Mouse (Mus musculus) hindbrain, embryonic 10.5 days (tissue): ENCODE results near the gene Mcu. TPM values are rescaled to one million over a fixed set of nuclear protein-coding genes. Genes with fewer than 3 reads are reported as not detected.

Experiments
- DNase-seq: peaks from one replicate; pipeline ENCODE4 v3.0.0-alpha.2; 2017; ENCODE audit warnings: low spot score
- H3K27ac ChIP-seq: fragments of 300-500 bp; sonication (generic); 2 replicates; pipeline ENCODE4 v1.5.1; 2016; ENCODE audit warnings: mild to moderate bottlenecking, moderate library complexity
- H3K27me3 ChIP-seq: fragments of 300-500 bp; sonication (generic); 2 replicates; pipeline ENCODE4 v1.6.1; 2016; ENCODE audit warnings: mild to moderate bottlenecking; ENCODE audit not compliant: poor library complexity, insufficient read depth, severe bottlenecking
- H3K36me3 ChIP-seq: fragments of 300-500 bp; sonication (generic); 2 replicates; pipeline ENCODE4 v1.6.1; 2016; ENCODE audit warnings: mild to moderate bottlenecking, moderate library complexity
- H3K4me1 ChIP-seq: fragments of 300-500 bp; sonication (generic); replicated peaks from 2 replicates; pipeline ENCODE4 v1.6.1; 2016; ENCODE audit warnings: mild to moderate bottlenecking
- H3K4me3 ChIP-seq: fragments of 300-500 bp; sonication (generic); 2 replicates; pipeline ENCODE4 v1.5.1; 2016; ENCODE audit warnings: mild to moderate bottlenecking, moderate library complexity
- H3K9me3 ChIP-seq: fragments of 300-500 bp; sonication (generic); 2 replicates; pipeline ENCODE4 v1.6.1; 2016; ENCODE audit warnings: mild to moderate bottlenecking, moderate library complexity
- WGBS: fragments of 180-500 bp; shearing (Covaris S2); methylation state at CpG from one replicate; pipeline ENCODE4 v1.1.7; 2016; 5-methylcytosine and 5-hydroxymethylcytosine counted together
- polyA plus RNA-seq: library from polyadenylated mRNA; unstranded; fragments of >200 nt; fragmentation: Nextera tagmentation; extraction: Ambion mirVana; gene quantifications from 2 replicates; pipeline ENCODE4 v1.2.1, GENCODE M21; 2016

Mcu gene
- polyA plus RNA-seq, 1 experiment from 2014 or later, result 18.6 TPM

- Histone ChIP-seq H3K36me3 (no peaks in the 10 kb centered on the region), H3K27me3 (no peaks in the 10 kb centered on the region), H3K9me3 (no peaks in the 10 kb centered on the region), H3K27ac (no peak overlapping the region), H3K4me1 (no peaks in the 10 kb centered on the region), H3K4me3 (no peak overlapping the region)
- DNase-seq, result no peak
- 81% methylated on average over 8 of the region's 8 CpGs for WGBS
These were observed 14.4 kb downstream of the Mcu start for GRCm38 (mm10) chr10:59602043-59602442.

GRCm38 (mm10) chr10:59600516-59600915, 16.0 kb downstream of the Mcu start:
- Histone ChIP-seq H3K9me3 (no peaks in the 10 kb centered on the region), H3K27me3 (no peaks in the 10 kb centered on the region), H3K4me1 (no peaks in the 10 kb centered on the region), H3K36me3 (no peaks in the 10 kb centered on the region; the same call in 1 of the 2 replicates), H3K4me3 (no peak overlapping the region), H3K27ac (no peak overlapping the region)
- no peak for DNase-seq
- 90% methylated on average over 8 of the region's 8 CpGs for WGBS

DNA sequence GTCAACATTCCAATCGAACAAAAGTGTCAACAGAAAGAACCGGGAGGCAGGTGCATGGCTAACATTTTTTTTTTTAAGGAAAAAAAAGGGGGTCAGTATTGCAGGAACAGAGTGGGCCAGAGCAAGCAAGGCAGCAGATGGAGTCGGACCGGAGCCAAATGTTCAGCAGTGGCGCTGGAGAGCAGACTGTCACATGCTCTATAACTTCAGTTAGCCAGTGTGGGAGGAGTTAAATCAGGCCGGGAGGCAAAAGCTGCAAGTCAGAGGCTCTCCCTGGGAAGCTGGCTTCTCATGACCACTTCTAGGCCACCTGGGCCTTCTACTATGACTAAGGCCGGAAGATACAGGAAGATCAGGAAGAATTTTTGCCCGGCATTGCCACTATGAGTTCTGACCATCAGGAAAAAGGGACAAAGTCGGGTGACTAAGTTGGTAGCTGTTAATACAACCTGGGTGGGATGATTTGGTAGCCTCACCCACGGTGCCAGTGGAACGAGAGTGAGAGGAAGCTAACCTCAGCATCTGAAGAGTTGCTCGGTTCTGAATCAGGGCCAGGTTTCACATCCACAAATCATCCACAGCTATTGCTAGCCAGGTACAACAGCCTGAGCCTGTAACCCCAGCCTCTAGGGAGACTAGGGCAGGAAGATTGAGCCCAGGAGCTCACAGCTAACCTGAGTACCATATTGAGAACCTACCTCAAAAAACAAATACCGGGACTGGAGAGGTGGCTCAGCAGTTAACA, 22.5 kb downstream of the Mcu start:
- no peak for DNase-seq

GRCm38 (mm10) chr10:59590606-59591005, 25.9 kb downstream of the Mcu start:
- Histone ChIP-seq H3K27me3 (no peaks in the 10 kb centered on the region), H3K4me3 (no peak overlapping the region), H3K27ac (no peak overlapping the region), H3K4me1 (no peaks in the 10 kb centered on the region), H3K9me3 (no peaks in the 10 kb centered on the region), H3K36me3 (no peaks in the 10 kb centered on the region)
- WGBS, result 95% methylated on average over 9 of the region's 9 CpGs
- no peak for DNase-seq

More for the DNA sequence above, 22.5 kb downstream of the Mcu start:
- no peaks in the 10 kb centered on the region for H3K27me3 ChIP-seq
- no peaks in the 10 kb centered on the region for H3K9me3 ChIP-seq
- no peaks in the 10 kb centered on the region for H3K4me1 ChIP-seq
- H3K4me3 ChIP-seq, result no peak overlapping the region
- H3K36me3 ChIP-seq, result no peaks in the 10 kb centered on the region; the same call in 1 of the 2 replicates
- no peak overlapping the region for H3K27ac ChIP-seq
- 84% methylated on average over 13 of the region's 13 CpGs for WGBS

DNA sequence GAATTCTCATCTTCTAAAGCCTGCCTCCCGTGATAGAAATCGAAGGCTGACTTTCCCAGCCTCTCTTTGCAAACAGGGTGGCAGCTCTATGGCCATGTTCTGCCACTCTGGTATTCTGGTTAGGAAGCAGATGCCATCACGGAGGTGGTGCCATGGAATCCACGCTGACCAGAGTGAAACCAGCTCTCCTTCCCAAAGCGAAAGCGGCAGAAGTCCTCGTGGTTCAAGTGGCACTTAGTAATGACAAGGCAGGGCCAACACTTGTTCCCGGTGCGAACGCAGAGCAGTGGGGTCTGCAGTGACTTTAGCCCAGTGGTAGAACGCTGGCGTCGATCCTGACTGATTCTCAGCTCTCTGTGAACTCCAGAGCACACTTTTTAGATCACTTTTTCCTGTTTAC, 26.6 kb downstream of the Mcu start:
- Histone ChIP-seq H3K9me3 (no peaks in the 10 kb centered on the region), H3K27me3 (no peaks in the 10 kb centered on the region), H3K36me3 (no peaks in the 10 kb centered on the region), H3K27ac (no peak overlapping the region), H3K4me3 (no peak overlapping the region), H3K4me1 (no peaks in the 10 kb centered on the region)
- WGBS, result 94% methylated on average over 13 of the region's 13 CpGs
- DNase-seq, result no peak

DNA sequence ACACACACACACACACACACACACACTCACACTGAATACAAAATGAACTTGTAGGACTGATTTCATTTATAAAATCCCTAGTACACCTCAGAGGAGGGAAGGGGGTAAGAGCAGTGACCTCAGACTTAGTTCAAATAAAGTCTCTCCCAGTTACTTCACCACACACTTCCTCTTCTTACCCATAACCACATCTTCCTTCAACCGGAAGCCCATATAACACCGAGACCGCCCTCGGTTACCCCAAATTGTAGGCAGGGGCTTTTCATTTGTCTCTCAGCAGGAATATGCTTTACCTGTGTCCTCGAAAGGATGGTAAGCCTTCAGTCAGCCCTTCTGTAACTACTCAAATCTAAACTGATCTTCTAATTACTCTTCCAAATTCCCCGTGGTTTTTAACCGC, 27.1 kb downstream of the Mcu start:
- H3K4me1 ChIP-seq, result no peaks in the 10 kb centered on the region
- H3K36me3 ChIP-seq, result no peaks in the 10 kb centered on the region
- H3K27ac ChIP-seq, result no peak overlapping the region
- H3K27me3 ChIP-seq, result no peaks in the 10 kb centered on the region
- DNase-seq, result no peak
- WGBS, result 91% methylated on average over 7 of the region's 7 CpGs
- H3K9me3 ChIP-seq, result no peaks in the 10 kb centered on the region
- no peak overlapping the region for H3K4me3 ChIP-seq

DNA sequence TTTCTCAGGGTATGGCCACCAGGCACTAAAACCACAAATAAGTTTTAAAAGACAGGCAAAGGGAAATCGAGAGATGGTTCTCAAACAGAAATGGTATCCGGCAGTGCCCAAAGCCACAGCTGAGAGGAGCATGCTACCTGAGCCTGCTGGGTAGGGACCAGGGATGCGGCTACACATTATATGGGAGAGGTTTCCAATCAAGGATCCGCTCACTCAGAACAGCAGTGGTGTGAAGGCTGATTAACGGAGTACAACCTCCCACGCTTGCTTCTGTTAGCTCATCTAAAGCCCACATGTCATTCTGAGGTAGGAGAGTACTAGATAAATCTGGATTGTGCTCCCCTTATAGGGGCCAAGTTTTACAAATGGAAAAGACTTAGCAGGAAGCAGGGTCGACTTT, 28.4 kb downstream of the Mcu start:
- DNase-seq, result no peak
- WGBS, result 88% methylated on average over 7 of the region's 7 CpGs

GRCm38 (mm10) chr10:59586821-59587220, 29.7 kb downstream of the Mcu start:
- WGBS, result 94% methylated on average over 15 of the region's 15 CpGs
- Histone ChIP-seq H3K4me1 (no peaks in the 10 kb centered on the region), H3K36me3 (no peaks in the 10 kb centered on the region), H3K4me3 (no peak overlapping the region), H3K9me3 (no peaks in the 10 kb centered on the region), H3K27ac (no peak overlapping the region), H3K27me3 (no peaks in the 10 kb centered on the region)
- DNase-seq, result no peak

More for the DNA sequence above, 28.4 kb downstream of the Mcu start:
- no peaks in the 10 kb centered on the region for H3K27me3 ChIP-seq
- H3K4me1 ChIP-seq, result no peaks in the 10 kb centered on the region
- H3K9me3 ChIP-seq, result no peaks in the 10 kb centered on the region
- H3K36me3 ChIP-seq, result no peaks in the 10 kb centered on the region
- H3K27ac ChIP-seq, result no peak overlapping the region
- H3K4me3 ChIP-seq, result no peak overlapping the region

DNA sequence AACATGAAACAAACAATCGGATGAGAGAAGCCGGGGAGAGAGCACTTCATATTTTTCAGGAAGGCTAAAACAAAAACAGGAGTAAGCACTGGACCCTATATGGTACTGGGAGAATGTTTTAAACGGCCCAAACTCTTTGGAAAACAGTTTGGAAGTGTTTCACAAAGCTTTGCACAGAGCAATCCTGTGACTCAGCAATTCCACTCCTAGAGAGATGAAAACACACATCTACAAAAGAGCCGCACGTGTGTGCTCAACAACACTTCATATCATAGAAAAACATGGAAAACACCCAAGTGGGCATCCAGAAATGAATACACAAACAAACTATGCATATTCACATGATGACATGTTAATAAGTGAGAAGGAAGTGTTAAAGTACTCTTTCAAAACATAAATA, 30.9 kb downstream of the Mcu start:
- 91% methylated on average over 5 of the region's 5 CpGs for WGBS
- Histone ChIP-seq H3K27ac (no peak overlapping the region), H3K9me3 (no peaks in the 10 kb centered on the region)

DNA sequence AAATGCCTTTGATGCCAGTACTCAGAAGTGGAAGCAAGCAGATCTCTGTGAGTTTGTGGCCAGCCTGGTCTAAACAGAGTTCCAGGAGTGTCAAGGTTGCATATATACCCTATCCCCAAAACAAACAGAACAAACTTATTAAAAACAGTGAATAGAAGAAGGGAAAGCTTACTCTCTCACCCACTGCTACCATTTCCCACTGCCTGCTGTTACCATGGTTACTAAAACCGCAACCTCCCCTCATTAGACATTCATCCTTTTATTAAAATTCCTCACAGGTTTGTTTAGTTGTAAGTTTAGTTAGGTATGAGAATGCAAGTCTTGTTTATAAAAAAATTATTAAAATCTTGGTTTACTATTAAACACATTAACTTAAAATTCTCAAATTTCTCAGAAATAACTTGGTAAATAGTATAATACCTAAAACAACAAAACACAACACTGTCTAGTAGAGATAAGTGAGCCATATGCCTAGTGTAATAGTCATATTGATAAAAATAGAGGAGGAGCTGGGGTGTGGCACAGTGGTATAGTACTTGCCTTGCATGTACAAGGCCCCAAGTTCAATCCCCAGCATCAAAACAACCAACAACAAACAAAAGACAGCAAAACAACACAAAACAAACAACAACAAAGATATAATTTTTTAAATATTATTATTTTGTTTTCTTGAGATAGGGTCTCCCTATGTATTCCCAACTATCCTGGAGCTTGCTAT, 34.5 kb downstream of the Mcu start:
- Histone ChIP-seq H3K9me3 (no peaks in the 10 kb centered on the region), H3K4me1 (peaks cover 11% of the 10 kb centered on the region), H3K27ac (no peak overlapping the region), H3K36me3 (no peaks in the 10 kb centered on the region), H3K4me3 (no peak overlapping the region), H3K27me3 (no peaks in the 10 kb centered on the region)
- no peak for DNase-seq
- 85% methylated on average over 1 of the region's 1 CpGs for WGBS

More for the DNA sequence above, 30.9 kb downstream of the Mcu start:
- Histone ChIP-seq H3K4me1 (no peaks in the 10 kb centered on the region), H3K4me3 (no peak overlapping the region), H3K27me3 (no peaks in the 10 kb centered on the region), H3K36me3 (no peaks in the 10 kb centered on the region)
- no peak for DNase-seq

DNA sequence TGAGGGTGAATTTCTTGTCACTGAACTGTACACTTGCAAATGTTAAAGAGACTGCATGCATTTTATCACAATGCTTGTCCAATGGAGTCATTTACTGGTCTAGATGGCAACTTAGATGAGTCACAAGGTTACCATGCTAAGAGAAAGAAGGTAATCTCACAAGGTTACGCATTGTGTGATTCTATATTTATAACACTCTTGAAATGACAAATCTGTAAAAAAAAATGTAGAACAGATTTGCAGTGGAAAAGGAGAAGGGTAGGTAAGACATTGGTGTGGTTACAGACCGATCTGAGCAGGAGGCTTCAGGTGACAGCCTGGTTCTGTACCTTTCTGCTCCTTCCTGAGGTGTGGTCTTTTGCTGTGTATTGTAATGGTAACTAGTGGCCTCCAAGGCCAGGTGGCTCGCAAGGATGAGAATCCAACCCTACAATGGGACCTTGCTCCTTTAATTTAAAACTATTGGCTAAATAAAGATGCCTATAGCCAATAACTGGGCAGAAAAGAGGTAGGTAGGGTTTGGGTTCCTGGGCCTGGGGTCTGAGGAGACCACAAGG, 35.8 kb downstream of the Mcu start:
- DNase-seq, result no peak
- H3K9me3 ChIP-seq, result no peaks in the 10 kb centered on the region
- 90% methylated on average over 3 of the region's 3 CpGs for WGBS
- H3K36me3 ChIP-seq, result no peaks in the 10 kb centered on the region
- no peak overlapping the region for H3K27ac ChIP-seq
- no peaks in the 10 kb centered on the region for H3K27me3 ChIP-seq
- H3K4me1 ChIP-seq, result peaks cover 11% of the 10 kb centered on the region
- no peak overlapping the region for H3K4me3 ChIP-seq

DNA sequence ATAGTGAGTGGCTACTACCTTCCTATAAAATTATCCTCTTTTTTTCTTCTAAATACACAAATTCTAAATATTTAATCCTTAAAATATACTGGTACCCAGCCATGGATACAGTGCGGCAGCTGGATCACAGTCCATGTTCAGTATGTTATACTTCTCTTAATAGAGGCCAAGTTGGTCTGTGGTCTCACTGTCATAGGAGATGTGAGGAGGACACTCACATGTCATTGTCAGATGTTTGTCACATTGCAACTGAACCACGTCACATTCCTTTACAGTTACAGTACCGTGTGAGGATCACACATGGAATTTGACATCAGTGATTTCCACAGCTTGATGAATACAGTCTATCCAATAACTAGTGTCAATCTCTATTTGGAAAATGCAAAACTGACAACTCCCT, 36.8 kb downstream of the Mcu start:
- Histone ChIP-seq H3K9me3 (no peaks in the 10 kb centered on the region), H3K27me3 (no peaks in the 10 kb centered on the region)
- WGBS, result 93% methylated on average over 3 of the region's 3 CpGs

More for the DNA sequence above, 36.8 kb downstream of the Mcu start:
- Histone ChIP-seq H3K4me3 (no peak overlapping the region), H3K27ac (no peak overlapping the region), H3K36me3 (no peaks in the 10 kb centered on the region), H3K4me1 (peaks cover 11% of the 10 kb centered on the region)
- DNase-seq, result no peak
